Mouse (Mus musculus) lung, adult 2 months (tissue): ENCODE measurements around the gene Lyrm1.

Source experiments
- CTCF ChIP-seq: fragments of 200-500 bp; IDR thresholded peaks from 2 replicates; pipeline ENCODE4 v1.5.1; 2011; ENCODE audit warnings: mild to moderate bottlenecking, low read length, control low read depth; ENCODE audit not compliant: insufficient read depth
- POLR2A ChIP-seq: fragments of 200-500 bp; IDR thresholded peaks from 2 replicates; pipeline ENCODE4 v1.6.1; 2011; ENCODE audit warnings: low read depth, mild to moderate bottlenecking, control low read depth, low read length, borderline replicate concordance; ENCODE audit errors: extremely low read depth

- no peak for TF ChIP-seq POLR2A
- TF ChIP-seq CTCF, result no peak
Observed at GRCm38 (mm10) chr7:119997066-119997465, 101.4 kb downstream of the Lyrm1 start.
